Mouse (Mus musculus): ENCODE measurements around the gene Jph4.

- TF ChIP-seq CTCF (IDR thresholded peaks at IDR 0.05) = no peak
- no peak for TF ChIP-seq EP300 (IDR thresholded peaks at IDR 0.05; ENCODE audit: insufficient read depth, low read depth, low read length)
These were observed 19.1 kb downstream of the Jph4 start for GRCm38 (mm10) chr14:55097646-55098045.
